Mouse (Mus musculus) heart, postnatal 0 days (tissue): ENCODE results near the gene Coa3. TPM values are rescaled to one million over a fixed set of nuclear protein-coding genes. Genes with fewer than 3 reads are reported as not detected.
A peak's percentile ranks its signal among the peaks of the same experiment; 100 is the strongest.

Source experiments
- ATAC-seq: fragments of 200-750 bp; cut with Nextera tagmentation; 2 replicates; pipeline ENCODE4 v1.8.0; 2017; ENCODE audit warnings: low read depth, moderate number of reproducible peaks, moderate library complexity; ENCODE audit not compliant: insufficient read depth
- DNase-seq: peaks from one replicate; pipeline ENCODE4 v3.0.0-alpha.2; 2016; ENCODE audit warnings: low spot score
- H3K27ac ChIP-seq: fragments of 300-500 bp; sonication (generic); 2 replicates; pipeline ENCODE4 v1.5.1; 2014; ENCODE audit warnings: low read depth, mild to moderate bottlenecking
- H3K27me3 ChIP-seq: fragments of 300-500 bp; sonication (generic); 2 replicates; pipeline ENCODE4 v1.6.1; 2014; ENCODE audit warnings: low read length, mixed read lengths; ENCODE audit not compliant: control insufficient read depth, insufficient read depth
- H3K36me3 ChIP-seq: fragments of 300-500 bp; sonication (generic); replicated peaks from 2 replicates; pipeline ENCODE4 v1.6.1; 2014; ENCODE audit warnings: low read length, mixed read lengths; ENCODE audit not compliant: control insufficient read depth, insufficient read depth
- H3K4me1 ChIP-seq: fragments of 300-500 bp; sonication (generic); 2 replicates; pipeline ENCODE4 v1.6.1; 2014; ENCODE audit warnings: antibody characterized with exemption; ENCODE audit not compliant: control insufficient read depth, insufficient read depth
- H3K4me2 ChIP-seq: fragments of 300-500 bp; sonication (generic); 2 replicates; pipeline ENCODE4 v1.6.1; 2014; ENCODE audit warnings: low read depth, mild to moderate bottlenecking, low read length, moderate library complexity
- H3K4me3 ChIP-seq: fragments of 300-500 bp; sonication (generic); 2 replicates; pipeline ENCODE4 v1.5.1; 2014; ENCODE audit warnings: low read depth, low read length
- H3K9ac ChIP-seq: fragments of 300-500 bp; sonication (generic); replicated peaks from 2 replicates; pipeline ENCODE4 v1.6.1; 2014; ENCODE audit warnings: low read depth, low read length, mixed read lengths
- H3K9me3 ChIP-seq: fragments of 300-500 bp; sonication (generic); replicated peaks from 2 replicates; pipeline ENCODE4 v1.6.1; 2016; ENCODE audit warnings: low read length; ENCODE audit not compliant: control insufficient read depth
- CTCF ChIP-seq: IDR thresholded peaks from 2 replicates; pipeline ENCODE4 v1.5.1; 2016; ENCODE audit warnings: antibody characterized with exemption, control low read depth, low read depth
- EP300 ChIP-seq: IDR thresholded peaks from 2 replicates; pipeline ENCODE4 v1.6.1; 2016; ENCODE audit warnings: antibody characterized with exemption, low read depth
- WGBS: fragments of 180-500 bp; shearing (Covaris S2); extraction: QIAGEN DNeasy Blood & Tissue Kit; methylation state at CpG from one replicate; pipeline ENCODE4 v1.1.7; 2014; 5-methylcytosine and 5-hydroxymethylcytosine counted together
- polyA plus RNA-seq: library from polyadenylated mRNA; unstranded; fragments of >200 nt; fragmentation: Nextera tagmentation; extraction: Ambion mirVana; gene quantifications from 2 replicates; pipeline ENCODE4 v1.2.1, GENCODE M21; 2015
- total RNA-seq: library from RNA; depleted of rRNA; stranded (reverse); fragments of >200 nt; gene quantifications from 2 replicates; pipeline ENCODE4 v1.2.3, GENCODE M21; 2014; ENCODE audit warnings: low replicate concordance

Gene Coa3
- total and polyA plus RNA-seq, 2 experiments from 2014 or later: 175 to 189 TPM

DNA sequence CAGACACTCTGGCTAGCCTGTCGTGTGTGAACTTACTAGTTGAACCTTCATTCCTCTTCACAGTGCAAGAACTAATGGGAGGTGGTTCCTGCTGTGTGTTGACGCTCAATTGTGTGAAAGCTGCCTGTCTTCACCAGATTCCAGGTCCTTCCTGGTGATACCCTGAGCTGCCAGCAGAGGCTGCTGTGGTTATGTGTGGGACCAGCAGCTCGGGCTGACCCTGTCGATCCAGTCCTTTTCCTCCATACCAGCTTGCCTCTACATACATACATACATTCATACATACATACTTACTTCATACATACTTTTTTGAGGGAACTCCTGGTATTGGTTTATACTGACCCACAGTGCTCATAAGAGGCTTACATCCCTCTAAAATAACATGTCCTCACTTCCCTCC is 44.7 kb upstream of the Coa3 start:
- Histone ChIP-seq H3K9me3 (no peaks in the 10 kb centered on the region), H3K36me3 (peaks cover 58% of the 10 kb centered on the region), H3K27me3 (no peaks in the 10 kb centered on the region), H3K9ac (no peak overlapping the region), H3K4me3 (no peak overlapping the region), H3K4me1 (peaks cover 2% of the 10 kb centered on the region; the same call in 1 of the 2 replicates), H3K4me2 (no peak overlapping the region), H3K27ac (no peak overlapping the region)
- peak; percentile 80 for DNase-seq
- peak; percentile 61 for ATAC-seq
- WGBS: 4% methylated on average over 4 of the region's 4 CpGs
- TF ChIP-seq CTCF: peak; percentile 97
- no peak for TF ChIP-seq EP300

DNA sequence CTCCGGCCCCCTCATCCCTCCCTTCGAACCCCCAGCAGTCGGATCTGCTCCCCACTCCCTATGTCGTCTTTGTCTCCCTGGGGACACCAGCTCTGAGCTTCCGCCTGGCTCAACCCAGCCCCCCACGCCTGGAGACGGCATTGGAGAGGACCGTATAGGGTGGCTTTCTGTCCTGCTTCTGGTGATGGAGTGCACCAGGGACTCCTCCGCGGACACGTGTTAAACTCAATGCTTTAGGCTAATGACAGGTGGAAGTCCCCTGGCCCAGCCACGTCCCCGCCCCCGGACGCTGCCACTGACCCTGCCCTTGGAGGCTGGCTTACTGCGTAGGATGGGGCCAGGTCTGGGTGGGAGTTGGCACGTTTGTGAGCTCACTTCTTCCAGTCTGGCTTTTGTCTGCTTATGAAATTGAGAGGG is 37.6 kb upstream of the Coa3 start:
- WGBS: under 1% methylated on average over 17 of the region's 17 CpGs
- Histone ChIP-seq H3K4me1 (peaks cover 3% of the 10 kb centered on the region; the same call in 1 of the 2 replicates), H3K27ac (peak overlapping the region; percentile 60), H3K9ac (peak overlapping the region; percentile 86), H3K27me3 (no peaks in the 10 kb centered on the region), H3K36me3 (peaks cover 33% of the 10 kb centered on the region), H3K4me3 (peak overlapping the region; percentile 93), H3K9me3 (no peaks in the 10 kb centered on the region), H3K4me2 (peak overlapping the region; percentile 89)
- no peak for DNase-seq
- ATAC-seq: peak; percentile 34
- TF ChIP-seq EP300 (no peak), CTCF (no peak)

DNA sequence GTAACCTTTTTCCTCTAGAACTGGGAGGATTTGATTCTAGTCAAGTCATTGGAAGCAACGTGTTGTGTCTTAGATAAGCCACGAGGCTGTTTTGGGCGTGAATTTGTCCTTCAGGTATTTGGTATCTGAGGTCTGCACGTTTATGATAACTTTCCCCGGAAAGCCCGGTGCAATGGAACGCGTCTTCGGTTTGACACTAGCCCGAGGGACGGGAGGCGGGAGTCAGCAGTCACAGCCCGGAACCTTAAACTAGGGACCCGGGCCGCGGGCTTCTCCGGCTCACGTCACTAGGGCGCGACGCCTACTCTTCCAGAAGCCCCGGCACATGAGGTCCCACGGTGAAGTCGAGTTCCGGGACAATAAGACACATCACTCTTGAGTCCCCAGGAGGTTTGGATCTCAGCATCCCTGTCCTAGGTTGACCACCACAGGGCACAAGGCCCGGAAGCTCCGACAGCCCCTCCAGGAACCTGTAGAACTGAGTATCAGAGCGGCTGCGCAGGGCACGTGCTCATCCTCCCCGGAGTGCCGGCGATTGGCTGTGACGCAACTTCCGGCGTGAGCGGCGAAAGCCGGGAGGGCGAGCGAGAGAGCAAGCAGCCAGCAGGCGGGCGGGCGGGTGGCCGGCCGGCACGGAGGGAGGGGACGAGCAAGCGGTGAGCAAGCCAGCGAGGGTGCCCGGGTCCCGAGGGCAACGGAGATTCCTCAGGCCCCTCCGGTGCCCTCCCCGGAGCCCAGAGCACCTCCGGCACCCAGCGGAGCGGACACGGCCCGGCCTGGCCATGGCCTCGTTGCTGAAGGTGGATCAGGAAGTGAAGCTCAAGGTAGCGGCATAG is 37.0 kb upstream of the Coa3 start, which contains the start of gene Psme3:
TSS of gene Psme3 (plus strand) at position 549 of the 836 bp plus-strand sequence.
- H3K27ac ChIP-seq: peak within 1 kb of the TSS; percentile 60
- WGBS: under 1% methylated on average over 62 of the region's 62 CpGs

DNA sequence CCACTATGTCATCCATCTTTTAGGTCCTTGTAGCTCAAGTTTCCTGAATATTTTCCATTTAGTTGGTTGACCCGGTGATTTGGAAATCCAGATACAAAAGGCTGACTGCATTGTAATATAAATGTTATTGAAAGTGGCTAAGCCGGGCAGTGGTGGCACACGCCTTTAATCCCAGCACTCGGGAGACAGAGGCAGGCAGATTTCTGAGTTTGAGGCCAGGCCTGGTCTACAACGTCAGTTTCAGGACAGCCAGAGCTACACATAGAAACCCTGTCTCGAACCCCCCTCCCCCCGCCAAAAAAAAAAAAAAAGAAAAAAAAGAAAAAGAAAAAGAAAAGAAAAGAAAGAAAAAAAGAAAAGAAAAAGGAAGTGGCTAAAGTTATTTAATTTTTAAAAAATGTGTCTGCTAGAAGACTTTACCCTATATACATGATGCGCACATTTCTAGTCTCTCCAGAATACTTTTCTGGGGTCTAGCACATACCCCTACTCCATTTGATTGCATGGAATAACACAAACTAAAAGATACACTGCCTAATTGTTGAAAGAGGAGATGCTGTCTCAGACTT is 36.3 kb upstream of the Coa3 start:
- H3K4me1 ChIP-seq: peaks cover 3% of the 10 kb centered on the region; the same call in 1 of the 2 replicates
- ATAC-seq: no peak
- no peaks in the 10 kb centered on the region for H3K27me3 ChIP-seq
- peak overlapping the region; percentile 93 for H3K4me3 ChIP-seq
- peaks cover 20% of the 10 kb centered on the region for H3K36me3 ChIP-seq
- DNase-seq: no peak
- H3K9ac ChIP-seq: peak overlapping the region; percentile 86
- TF ChIP-seq CTCF (no peak), EP300 (no peak)
- WGBS: 84% methylated on average over 8 of the region's 8 CpGs
- H3K9me3 ChIP-seq: no peaks in the 10 kb centered on the region
- H3K4me2 ChIP-seq: peak overlapping the region; percentile 89
- peak overlapping the region; percentile 60; the same call in 1 of the 2 replicates for H3K27ac ChIP-seq

More for the DNA sequence above, 37.0 kb upstream of the Coa3 start, which contains the start of gene Psme3:
- Histone ChIP-seq H3K9me3 (no peaks in the 10 kb centered on the region), H3K4me3 (peak within 1 kb of the TSS; percentile 93), H3K36me3 (peaks cover 27% of the 10 kb centered on the region), H3K9ac (peak within 1 kb of the TSS; percentile 86), H3K4me2 (peak within 1 kb of the TSS; percentile 89), H3K4me1 (peaks cover 3% of the 10 kb centered on the region; the same call in 1 of the 2 replicates), H3K27me3 (no peaks in the 10 kb centered on the region)
- TF ChIP-seq EP300 (0 out of 2 replicates have a peak, but pooled peaks have one; percentile 24), CTCF (no peak; the same call in 1 of the 2 replicates)
- ATAC-seq (peak; percentile 93), DNase-seq (peak; percentile 87)

DNA sequence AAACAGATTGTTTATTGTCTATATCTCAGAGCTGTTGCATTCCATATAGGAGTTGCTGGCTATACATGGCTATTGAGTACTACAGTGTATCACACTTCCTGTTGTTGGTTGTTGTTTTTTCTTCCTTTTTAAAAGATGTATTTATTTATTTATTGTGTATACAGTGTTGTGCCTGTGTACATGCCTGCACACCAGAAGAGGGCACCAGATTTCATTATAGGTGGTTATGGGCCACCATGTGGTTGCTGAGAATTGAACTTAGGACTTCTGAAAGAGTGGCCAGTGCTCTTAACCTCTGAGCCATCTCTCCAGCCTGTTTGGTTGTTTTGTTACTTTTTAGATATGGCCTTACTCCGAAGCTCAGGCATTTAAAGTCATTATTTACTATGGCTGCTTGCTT is 35.7 kb upstream of the Coa3 start:
- Histone ChIP-seq H3K4me1 (peaks cover 3% of the 10 kb centered on the region; the same call in 1 of the 2 replicates), H3K27ac (no peak overlapping the region), H3K4me2 (no peak overlapping the region), H3K27me3 (no peaks in the 10 kb centered on the region), H3K36me3 (peaks cover 14% of the 10 kb centered on the region), H3K9me3 (no peaks in the 10 kb centered on the region), H3K4me3 (no peak overlapping the region), H3K9ac (no peak overlapping the region)
- 100% methylated on average over 1 of the region's 1 CpGs for WGBS
- no peak for DNase-seq
- no peak for TF ChIP-seq CTCF
- TF ChIP-seq EP300: no peak
- no peak for ATAC-seq
